Mouse (Mus musculus) olfactory bulb, adult 2 months (tissue): ENCODE measurements at regions not wholly inside any gene's neighbourhood (a gene's known extent, or its start where the extent isn't known, plus 50 kb on each side); places are given as distances from the start of the nearest gene placed in this dataset.

Source experiments
- CTCF ChIP-seq: fragments of 200-500 bp; IDR thresholded peaks from 2 replicates; pipeline ENCODE4 v1.5.1; 2012; ENCODE audit warnings: low read depth, mild to moderate bottlenecking, low read length, moderate library complexity; ENCODE audit not compliant: insufficient read depth
- POLR2A ChIP-seq: fragments of 200-500 bp; IDR thresholded peaks from 2 replicates; pipeline ENCODE4 v1.6.1; 2012; ENCODE audit warnings: mild to moderate bottlenecking, low read depth, low read length, moderate library complexity; ENCODE audit not compliant: insufficient read depth

DNA sequence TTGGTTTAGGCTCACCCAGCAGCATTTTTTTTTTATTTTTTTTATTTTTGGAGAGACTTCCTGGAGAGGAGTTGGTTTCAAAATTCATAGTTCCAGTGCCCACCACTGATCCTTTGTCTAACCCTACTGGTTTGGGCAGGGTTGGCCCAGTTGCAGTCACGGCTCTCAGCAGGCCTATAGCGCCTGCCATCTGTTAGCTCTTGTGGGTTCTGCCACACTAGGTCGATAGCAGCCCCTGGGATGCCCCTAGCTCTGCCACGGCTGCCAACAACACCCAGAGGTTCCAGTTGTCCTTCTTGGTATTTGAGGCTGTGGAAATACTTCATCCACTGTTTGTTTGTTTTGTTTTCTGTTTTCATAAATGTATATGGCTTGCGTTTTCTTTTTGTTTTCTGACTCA lies 357.9 kb downstream of the Fut8 start:
- TF ChIP-seq POLR2A: no peak
- TF ChIP-seq CTCF: no peak
